Mouse (Mus musculus) small intestine, adult 2 months (tissue): ENCODE data around the gene Stk39. TPM values are rescaled to one million over a fixed set of nuclear protein-coding genes. Genes with fewer than 3 reads are reported as not detected.
"Not testable (repeated sequence)": the region's sequence is repeated elsewhere in the genome, so short reads cannot be mapped to it uniquely, and the experiment has no call there.

Source experiments
- H3K27ac ChIP-seq: fragments of 200-500 bp; 2 replicates; pipeline ENCODE4 v1.5.1; 2012; ENCODE audit warnings: low read depth, low read length, control low read depth, inconsistent platforms; ENCODE audit not compliant: insufficient read depth
- H3K27me3 ChIP-seq: fragments of 200-500 bp; 2 replicates; pipeline ENCODE4 v1.6.1; 2012; ENCODE audit warnings: mild to moderate bottlenecking, moderate library complexity, low read length, inconsistent platforms; ENCODE audit not compliant: control insufficient read depth, insufficient read depth
- H3K36me3 ChIP-seq: fragments of 200-500 bp; 2 replicates; pipeline ENCODE4 v1.6.1; 2012; ENCODE audit warnings: mild to moderate bottlenecking, low read length, control low read depth, inconsistent platforms; ENCODE audit not compliant: control insufficient read depth, insufficient read depth
- H3K4me1 ChIP-seq: fragments of 200-500 bp; 2 replicates; pipeline ENCODE4 v1.6.1; 2012; ENCODE audit warnings: low read length, inconsistent platforms, mixed read lengths; ENCODE audit not compliant: control insufficient read depth, insufficient read depth, insufficient read length
- H3K4me3 ChIP-seq: fragments of 200-500 bp; 2 replicates; pipeline ENCODE4 v1.5.1; 2012; ENCODE audit warnings: low read depth, mild to moderate bottlenecking, control low read depth, inconsistent platforms, low read length, moderate library complexity
- CTCF ChIP-seq: fragments of 200-500 bp; IDR thresholded peaks from 2 replicates; pipeline ENCODE4 v1.5.1; 2012; ENCODE audit warnings: low read depth, mild to moderate bottlenecking, control low read depth, inconsistent platforms, low read length, moderate library complexity, mixed read lengths; ENCODE audit not compliant: insufficient replicate concordance, insufficient read length; ENCODE audit errors: extremely low read depth
- POLR2A ChIP-seq: fragments of 200-500 bp; IDR thresholded peaks from 2 replicates; pipeline ENCODE4 v1.6.1; 2012; ENCODE audit warnings: low read depth, mild to moderate bottlenecking, control low read depth, inconsistent platforms, low read length, moderate library complexity
- WGBS: fragments of 180-500 bp; shearing (Covaris S2); methylation state at CpG from one replicate; pipeline ENCODE4 v1.1.7; 2018; 5-methylcytosine and 5-hydroxymethylcytosine counted together
- polyA plus RNA-seq: library from polyadenylated mRNA; depleted of rRNA; stranded (reverse); fragments of >200 nt; gene quantifications from 2 replicates; pipeline ENCODE4 v1.2.3, GENCODE M21; 2012

Gene Stk39
- polyA plus RNA-seq, 1 experiment, result 4.6 TPM

- Histone ChIP-seq H3K36me3 (peaks cover 2% of the 10 kb centered on the region; the same call in 1 of the 2 replicates), H3K27me3 (no peaks in the 10 kb centered on the region), H3K4me1 (peaks cover 1% of the 10 kb centered on the region; the same call in 1 of the 2 replicates), H3K4me3 (no peak overlapping the region), H3K27ac (no peak overlapping the region)
- TF ChIP-seq POLR2A (no peak), CTCF (no peak)
- WGBS, result 83% methylated on average over 1 of the region's 1 CpGs
These were observed 230.4 kb downstream of the Stk39 start for GRCm38 (mm10) chr2:68241640-68242039.

DNA sequence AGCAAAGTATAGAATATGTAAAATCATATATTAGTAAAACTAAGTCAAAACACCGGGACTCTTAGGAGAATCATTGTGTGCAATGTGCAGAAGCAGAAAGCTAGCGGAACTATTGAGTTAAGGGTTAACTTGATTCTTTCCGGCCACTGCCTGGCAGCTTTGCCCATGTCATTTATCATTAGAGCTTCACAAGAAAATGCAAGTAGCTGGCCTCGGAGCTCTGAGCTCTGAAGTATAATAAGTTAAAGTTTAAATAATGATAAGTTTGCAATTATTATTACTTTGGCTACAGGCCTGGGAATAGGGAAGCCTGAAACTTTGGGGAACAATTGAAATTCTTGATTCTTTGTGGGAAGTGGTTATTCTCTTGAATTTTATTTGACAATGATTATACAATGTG lies 232.7 kb downstream of the Stk39 start:
- not testable (repeated sequence) for H3K27ac ChIP-seq, H3K27me3 ChIP-seq, H3K4me3 ChIP-seq, H3K4me1 ChIP-seq, H3K36me3 ChIP-seq
- WGBS, result 34% methylated on average over 4 of the region's 4 CpGs

- H3K4me1 ChIP-seq, result peaks cover 3% of the 10 kb centered on the region; the same call in 1 of the 2 replicates
- TF ChIP-seq POLR2A (no peak), CTCF (no peak)
- H3K36me3 ChIP-seq, result peaks cover 2% of the 10 kb centered on the region; the same call in 1 of the 2 replicates
- H3K27ac ChIP-seq, result no peak overlapping the region
- H3K4me3 ChIP-seq, result no peak overlapping the region
- WGBS, result 85% methylated on average over 5 of the region's 5 CpGs
- no peaks in the 10 kb centered on the region for H3K27me3 ChIP-seq
These were observed 239.1 kb downstream of the Stk39 start for GRCm38 (mm10) chr2:68232929-68233328.

DNA sequence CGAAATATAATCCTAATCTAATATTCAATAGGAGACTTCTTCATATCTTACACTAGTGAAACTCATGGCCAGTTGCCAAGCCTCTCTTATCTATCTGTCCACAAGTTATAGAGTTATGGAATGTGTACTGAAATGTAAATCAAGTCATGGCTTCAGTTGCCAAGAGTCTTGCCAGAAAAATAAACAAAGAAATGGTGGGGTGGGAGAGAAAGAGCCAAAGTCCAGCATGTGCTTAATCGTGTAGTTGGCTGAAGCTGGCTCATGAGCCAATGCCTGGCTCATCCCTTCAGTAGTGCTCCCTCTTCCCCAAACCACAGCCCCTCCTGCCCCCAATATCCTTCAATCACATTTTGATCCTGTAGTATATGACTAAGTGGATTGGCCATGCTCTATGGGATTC lies 242.2 kb downstream of the Stk39 start:
- H3K36me3 ChIP-seq, result no peaks in the 10 kb centered on the region
- H3K27me3 ChIP-seq, result no peaks in the 10 kb centered on the region
- WGBS, result 28% methylated on average over 2 of the region's 2 CpGs
- no peak overlapping the region for H3K4me3 ChIP-seq
- H3K4me1 ChIP-seq, result peaks cover 3% of the 10 kb centered on the region; the same call in 1 of the 2 replicates
- TF ChIP-seq POLR2A (no peak), CTCF (no peak)
- H3K27ac ChIP-seq, result no peak overlapping the region

- Histone ChIP-seq H3K4me1 (peaks cover 3% of the 10 kb centered on the region; the same call in 1 of the 2 replicates), H3K27ac (no peak overlapping the region), H3K27me3 (no peaks in the 10 kb centered on the region), H3K36me3 (no peaks in the 10 kb centered on the region), H3K4me3 (no peak overlapping the region)
- TF ChIP-seq CTCF (no peak), POLR2A (no peak)
- WGBS, result 86% methylated on average over 2 of the region's 2 CpGs
These were observed 243.0 kb downstream of the Stk39 start for GRCm38 (mm10) chr2:68229081-68229480.

DNA sequence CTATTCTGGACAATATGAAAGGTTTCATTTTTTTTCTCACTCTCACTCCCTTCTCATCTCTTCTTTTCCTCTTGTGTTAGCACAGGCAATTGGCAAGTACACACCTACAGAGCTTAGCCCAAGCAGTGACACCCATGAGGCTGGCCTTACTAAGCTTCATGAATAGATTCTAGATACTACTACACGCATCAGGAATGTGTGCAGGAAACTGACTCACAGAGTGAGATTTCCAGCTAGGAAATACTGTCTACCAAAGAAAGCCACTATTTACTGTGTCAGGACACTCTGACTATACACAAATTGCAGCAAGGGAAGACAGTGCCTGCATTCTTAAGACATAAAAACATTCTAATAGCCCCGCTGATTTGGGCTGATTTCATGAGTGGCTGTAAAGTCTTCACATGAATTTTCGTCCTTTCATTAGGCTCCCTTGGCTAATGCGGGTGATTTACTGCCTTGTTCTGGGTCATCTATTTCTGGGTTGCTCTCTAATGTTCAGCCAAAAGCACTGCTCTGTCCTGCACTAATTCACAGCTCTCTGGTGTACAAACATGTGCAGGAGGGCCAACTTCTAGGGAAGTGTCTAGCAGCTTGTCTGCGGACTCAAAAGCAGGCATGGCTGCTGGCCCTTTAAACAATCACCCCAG lies 249.7 kb downstream of the Stk39 start:
- 72% methylated on average over 5 of the region's 5 CpGs for WGBS
- TF ChIP-seq CTCF (no peak), POLR2A (no peak)

DNA sequence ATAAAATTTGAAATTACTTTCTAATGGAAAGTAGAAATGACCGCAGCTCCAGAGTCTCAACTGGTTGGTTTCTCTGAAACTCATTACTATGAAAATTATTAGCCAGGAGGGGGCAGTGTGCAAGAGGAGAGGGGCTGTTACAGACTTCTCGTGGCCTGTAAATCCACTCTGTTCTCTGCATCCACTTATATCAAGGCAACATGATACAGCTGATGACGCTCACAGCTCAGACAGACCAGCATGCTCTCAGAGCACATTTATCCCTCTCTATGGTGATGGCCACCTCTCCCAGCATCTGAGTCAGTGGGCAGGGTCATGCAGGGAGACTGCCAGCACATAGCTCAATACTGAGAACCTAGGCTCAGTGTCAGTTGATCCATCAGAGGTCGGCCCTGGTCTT lies 250.8 kb downstream of the Stk39 start:
- TF ChIP-seq POLR2A (no peak), CTCF (0 out of 2 replicates have a peak, but pooled peaks have one; percentile 20)
- Histone ChIP-seq H3K4me1 (no peaks in the 10 kb centered on the region), H3K27ac (no peak overlapping the region), H3K36me3 (peaks cover 8% of the 10 kb centered on the region), H3K27me3 (no peaks in the 10 kb centered on the region), H3K4me3 (no peak overlapping the region)
- WGBS, result 74% methylated on average over 4 of the region's 4 CpGs

More for the DNA sequence above, 249.7 kb downstream of the Stk39 start:
- Histone ChIP-seq H3K27me3 (no peaks in the 10 kb centered on the region), H3K4me3 (no peak overlapping the region), H3K27ac (no peak overlapping the region), H3K36me3 (peaks cover 8% of the 10 kb centered on the region), H3K4me1 (no peaks in the 10 kb centered on the region)

DNA sequence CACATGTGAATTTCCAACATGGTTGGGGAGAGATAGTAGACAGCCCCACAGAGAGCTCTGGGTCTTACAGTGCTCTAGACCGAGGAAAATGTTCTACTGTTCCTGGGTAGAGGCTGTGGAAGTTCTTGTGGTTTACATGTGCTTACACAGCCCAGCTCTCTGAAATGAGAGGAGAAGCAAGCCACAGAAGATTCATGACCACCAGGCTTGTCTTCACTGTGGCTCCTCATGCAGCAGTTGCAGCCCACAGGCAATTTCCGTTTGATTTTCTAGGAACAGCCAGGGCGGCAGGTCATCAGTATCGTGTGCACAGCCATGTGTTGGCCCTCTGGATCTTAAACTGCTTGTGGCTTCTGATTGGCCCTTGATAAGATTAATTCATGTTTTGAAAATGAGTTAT lies 252.2 kb downstream of the Stk39 start:
- Histone ChIP-seq H3K27me3 (no peaks in the 10 kb centered on the region), H3K4me3 (no peak overlapping the region), H3K27ac (no peak overlapping the region), H3K36me3 (peaks cover 8% of the 10 kb centered on the region), H3K4me1 (no peaks in the 10 kb centered on the region)
- TF ChIP-seq CTCF (no peak), POLR2A (no peak)
- 76% methylated on average over 4 of the region's 4 CpGs for WGBS
